Mouse (Mus musculus) spleen, adult 2 months (tissue): ENCODE data around the gene Hyls1.

Experiments
- CTCF ChIP-seq: fragments of 200-500 bp; IDR thresholded peaks from 2 replicates; pipeline ENCODE4 v1.5.1; 2011; ENCODE audit warnings: mild to moderate bottlenecking, inconsistent platforms; ENCODE audit not compliant: insufficient read depth, insufficient read length, insufficient replicate concordance; ENCODE audit errors: extremely low read depth
- POLR2A ChIP-seq: fragments of 200-500 bp; IDR thresholded peaks from 2 replicates; pipeline ENCODE4 v1.6.1; 2011; ENCODE audit warnings: low read depth, low read length, inconsistent platforms

DNA sequence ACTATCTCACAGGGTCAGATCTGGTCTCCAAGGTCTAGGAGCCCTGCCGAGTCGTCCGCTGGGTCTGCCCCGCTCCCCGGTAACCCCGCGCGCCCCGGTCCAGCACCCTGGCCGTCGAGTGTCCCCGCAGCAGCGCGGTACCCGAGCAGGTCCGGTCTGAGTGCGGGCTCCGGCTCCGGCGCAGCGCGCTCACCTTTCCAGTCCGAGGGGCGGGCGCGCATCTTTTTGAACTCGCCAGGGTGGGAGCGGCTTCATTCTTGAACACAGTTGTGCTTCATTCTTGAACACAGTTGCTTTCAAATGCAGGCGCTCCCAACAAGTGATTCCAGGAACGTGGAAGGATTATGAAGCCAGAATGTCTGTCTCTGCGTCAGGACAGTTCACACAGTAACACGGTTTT is 4.2 kb upstream of the Hyls1 start:
- TF ChIP-seq POLR2A (no peak), CTCF (no peak)
